Mouse (Mus musculus) cerebellum, adult 2 months (tissue): ENCODE measurements around the gene Gabarap. TPM values are rescaled to one million over a fixed set of nuclear protein-coding genes. Genes with fewer than 3 reads are reported as not detected.

Experiments
- DNase-seq, 2 experiments: peaks; one replicate each; pipeline ENCODE4 v3.0.0; 2021
- H3K27ac ChIP-seq: fragments of 200-500 bp; 2 replicates; pipeline ENCODE4 v1.5.1; 2012; ENCODE audit warnings: low read length, control low read depth, inconsistent platforms; ENCODE audit not compliant: insufficient read depth
- H3K27me3 ChIP-seq: fragments of 200-500 bp; 2 replicates; pipeline ENCODE4 v1.6.1; 2012; ENCODE audit warnings: inconsistent platforms, mild to moderate bottlenecking, low read length, moderate library complexity; ENCODE audit not compliant: control insufficient read depth, insufficient read depth
- H3K4me1 ChIP-seq: fragments of 200-500 bp; 2 replicates; pipeline ENCODE4 v1.6.1; 2011; ENCODE audit warnings: low read length; ENCODE audit not compliant: control insufficient read depth, insufficient read depth
- H3K4me3 ChIP-seq: fragments of 200-500 bp; replicated peaks from 2 replicates; pipeline ENCODE3; 2011; ENCODE audit warnings: mild to moderate bottlenecking, low read depth, low read length, control low read depth; ENCODE audit not compliant: insufficient read depth
- CTCF ChIP-seq: fragments of 200-500 bp; IDR thresholded peaks from 2 replicates; pipeline ENCODE4 v1.5.1; 2011; ENCODE audit warnings: low read depth, mild to moderate bottlenecking, control low read depth, low read length, moderate library complexity, borderline replicate concordance; ENCODE audit not compliant: insufficient read depth
- POLR2A ChIP-seq: fragments of 200-500 bp; IDR thresholded peaks from 2 replicates; pipeline ENCODE4 v1.6.1; 2011; ENCODE audit warnings: low read length, control low read depth, borderline replicate concordance; ENCODE audit not compliant: insufficient read depth
- WGBS: fragments of 180-500 bp; shearing (Covaris S2); methylation state at CpG from one replicate; pipeline ENCODE4 v1.1.7; 2018; 5-methylcytosine and 5-hydroxymethylcytosine counted together
- polyA plus RNA-seq: library from polyadenylated mRNA; depleted of rRNA; stranded (reverse); fragments of >200 nt; gene quantifications from 2 replicates; pipeline ENCODE4 v1.2.3, GENCODE M21; 2012

Gabarap gene
- polyA plus RNA-seq, 1 experiment: 366 TPM

DNA sequence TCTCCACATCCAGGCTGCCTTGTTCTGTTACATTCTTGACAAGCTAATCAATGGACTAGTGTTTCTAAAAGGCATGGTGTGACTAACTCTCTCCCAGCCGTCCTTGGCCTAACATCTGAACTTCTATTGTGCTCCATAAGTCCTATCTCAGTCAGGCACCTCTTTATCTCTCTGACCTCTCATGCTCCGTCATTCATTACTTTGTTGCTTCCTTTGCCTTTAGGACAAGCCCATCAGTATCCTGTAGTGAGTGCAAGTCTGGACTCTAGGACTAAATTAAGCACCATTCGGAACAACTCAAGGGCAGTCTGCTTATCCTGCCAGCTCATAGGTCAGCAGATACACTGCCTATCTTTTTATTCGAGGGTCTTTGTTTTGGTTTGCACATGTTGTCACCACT, 14.7 kb upstream of the Gabarap start:
- H3K27me3 ChIP-seq: no peaks in the 10 kb centered on the region
- no peak overlapping the region for H3K4me3 ChIP-seq
- DNase-seq: no peak
- 80% methylated on average over 4 of the region's 4 CpGs for WGBS
- no peaks in the 10 kb centered on the region for H3K4me1 ChIP-seq
- no peak overlapping the region for H3K27ac ChIP-seq
- TF ChIP-seq CTCF (no peak), POLR2A (no peak)

DNA sequence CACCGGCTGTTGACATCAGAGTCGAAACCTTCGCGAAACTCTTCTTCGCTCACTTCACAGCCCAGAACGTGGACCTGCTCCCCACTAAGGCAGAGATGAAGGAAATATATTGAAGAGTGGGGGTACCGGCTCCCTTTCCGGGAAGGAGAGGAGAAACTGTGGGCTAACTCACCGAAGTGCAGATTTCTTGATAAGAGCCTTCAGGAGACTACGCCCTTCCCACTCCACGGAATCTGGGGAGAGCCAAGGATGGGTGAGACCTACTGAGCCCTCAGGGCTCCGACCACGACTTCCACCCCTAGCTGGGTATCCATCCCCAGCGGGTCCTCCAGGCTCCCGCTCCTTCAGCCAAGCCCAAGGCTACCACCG, 11.1 kb upstream of the Gabarap start:
- peaks cover 3% of the 10 kb centered on the region for H3K4me1 ChIP-seq
- no peaks in the 10 kb centered on the region for H3K27me3 ChIP-seq
- TF ChIP-seq POLR2A: no peak
- no peak for TF ChIP-seq CTCF
- DNase-seq: no peak
- peak overlapping the region; percentile 84 for H3K4me3 ChIP-seq
- H3K27ac ChIP-seq: peak overlapping the region; percentile 81
- WGBS: under 1% methylated on average over 16 of the region's 16 CpGs

DNA sequence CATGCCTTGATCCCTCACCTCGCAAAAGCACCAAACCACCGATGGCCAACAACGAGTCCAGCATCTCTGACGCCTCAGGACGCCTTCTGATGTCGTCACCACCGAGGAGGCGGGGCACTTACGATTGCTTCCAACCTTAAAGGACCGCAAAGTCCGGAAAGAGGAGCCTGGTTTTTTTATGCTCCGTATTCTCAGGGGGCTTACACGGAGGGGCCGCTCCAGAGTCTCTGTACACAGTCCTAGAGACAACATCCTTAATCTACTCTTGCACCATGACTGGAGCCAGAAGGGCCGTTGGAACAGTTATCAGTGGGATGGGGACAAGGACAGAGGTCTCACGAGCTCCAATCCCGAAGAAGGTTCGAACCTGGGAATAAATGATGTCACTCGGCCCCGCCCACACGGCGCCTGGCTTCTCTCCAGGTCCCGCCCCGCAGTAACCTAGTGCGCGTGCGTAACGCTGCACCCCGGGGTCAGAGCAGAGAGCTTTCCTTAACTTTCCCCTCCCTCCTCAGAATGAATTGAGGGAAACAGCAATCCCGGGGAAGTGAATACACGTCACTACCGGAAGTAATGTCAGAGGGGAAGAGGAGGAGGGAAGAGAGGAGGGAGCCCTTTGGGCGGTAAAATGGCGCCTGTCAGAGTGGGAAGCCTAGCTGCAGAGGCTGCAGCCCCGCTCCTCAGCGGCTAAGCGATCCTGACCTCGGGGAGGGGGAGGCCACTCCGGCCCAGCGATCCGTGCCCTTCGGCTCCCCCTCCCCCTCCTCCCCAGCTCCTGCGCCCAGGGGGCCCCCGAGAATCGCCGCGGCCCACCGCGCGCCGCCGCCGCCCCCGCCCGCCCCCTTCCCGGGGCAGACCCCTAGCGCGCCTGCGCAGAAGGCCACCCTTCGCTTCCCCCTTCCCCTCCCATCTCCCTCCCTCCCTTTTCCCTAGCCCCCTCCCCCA, 10.5 kb upstream of the Gabarap start:
- WGBS: under 1% methylated on average over 49 of the region's 60 CpGs
- H3K27me3 ChIP-seq: no peaks in the 10 kb centered on the region
- H3K4me3 ChIP-seq: peak overlapping the region; percentile 84
- H3K27ac ChIP-seq: peak overlapping the region; percentile 81
- DNase-seq: peak; percentile 98 to 100
- TF ChIP-seq POLR2A (peak; percentile 88), CTCF (no peak)
- H3K4me1 ChIP-seq: peaks cover 3% of the 10 kb centered on the region

DNA sequence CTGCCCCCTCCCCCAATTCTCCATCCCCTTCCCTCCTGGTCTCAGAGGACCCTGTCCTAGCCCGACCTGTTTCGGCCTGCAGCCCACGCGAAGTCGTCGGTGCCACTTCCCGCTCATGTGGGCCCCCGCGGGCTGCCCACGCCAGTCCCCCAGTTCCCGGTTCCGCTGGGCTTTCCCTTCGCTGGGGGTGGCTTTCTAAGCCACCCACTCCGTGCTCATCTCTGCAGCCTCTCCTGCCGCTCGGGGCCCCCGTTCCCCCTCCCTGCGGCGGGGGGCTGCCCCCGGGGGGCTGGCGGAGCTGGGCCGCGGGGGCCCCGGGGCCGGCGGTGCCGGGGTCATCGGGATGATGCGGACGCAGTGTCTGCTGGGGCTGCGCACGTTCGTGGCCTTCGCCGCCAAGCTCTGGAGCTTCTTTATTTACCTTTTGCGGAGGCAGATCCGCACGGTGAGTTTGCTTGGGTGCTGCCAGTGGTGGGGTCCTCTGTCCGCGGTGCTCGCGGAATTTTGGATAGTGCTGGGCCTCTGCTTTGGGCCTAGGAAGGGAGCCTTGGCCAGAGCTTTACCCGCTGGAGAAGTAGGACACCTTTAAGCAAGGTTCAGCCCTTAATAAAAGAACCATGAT, 9.7 kb upstream of the Gabarap start, which contains the start of gene Ctdnep1:
Ctdnep1 (plus strand) TSS at position 16 of the 622 bp plus-strand sequence.
- WGBS: under 1% methylated on average over 43 of the region's 43 CpGs
- peak within 1 kb of the TSS; percentile 81 for H3K27ac ChIP-seq
- no peaks in the 10 kb centered on the region for H3K27me3 ChIP-seq
- TF ChIP-seq CTCF (no peak), POLR2A (no peak)
- peak within 1 kb of the TSS; percentile 84 for H3K4me3 ChIP-seq
- H3K4me1 ChIP-seq: peaks cover 3% of the 10 kb centered on the region
- no peak for DNase-seq

DNA sequence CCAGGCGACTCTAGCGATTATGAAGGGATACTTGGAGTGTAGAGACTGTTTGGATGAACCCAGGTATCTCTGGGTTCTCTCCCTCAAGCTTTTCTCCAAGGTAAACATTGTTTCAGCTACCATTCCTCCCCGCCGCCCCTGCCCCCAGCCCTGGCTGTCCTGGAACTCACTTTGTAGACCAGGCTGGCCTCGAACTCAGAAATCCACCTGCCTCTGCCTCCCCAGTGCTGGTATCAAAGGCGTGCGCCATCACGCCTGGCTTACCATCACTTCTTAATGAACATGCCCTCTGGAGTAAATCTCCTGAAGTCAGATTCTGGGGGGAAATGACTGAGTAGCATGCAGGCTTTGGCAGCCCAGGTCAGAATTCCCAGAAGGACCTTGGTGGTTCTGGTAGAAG, 8.7 kb upstream of the Gabarap start, which contains the start of gene Elp5:
Elp5 (minus strand) TSS at position 293 of the 400 bp plus-strand sequence.
- peak within 1 kb of the TSS; percentile 25; the same call in 1 of the 2 replicates for H3K27ac ChIP-seq
- no peaks in the 10 kb centered on the region for H3K27me3 ChIP-seq
- 44% methylated on average over 8 of the region's 8 CpGs for WGBS
- peaks cover 3% of the 10 kb centered on the region for H3K4me1 ChIP-seq
- peak within 1 kb of the TSS; percentile 84 for H3K4me3 ChIP-seq
- no peak for DNase-seq
- no peak for TF ChIP-seq POLR2A
- TF ChIP-seq CTCF: no peak

DNA sequence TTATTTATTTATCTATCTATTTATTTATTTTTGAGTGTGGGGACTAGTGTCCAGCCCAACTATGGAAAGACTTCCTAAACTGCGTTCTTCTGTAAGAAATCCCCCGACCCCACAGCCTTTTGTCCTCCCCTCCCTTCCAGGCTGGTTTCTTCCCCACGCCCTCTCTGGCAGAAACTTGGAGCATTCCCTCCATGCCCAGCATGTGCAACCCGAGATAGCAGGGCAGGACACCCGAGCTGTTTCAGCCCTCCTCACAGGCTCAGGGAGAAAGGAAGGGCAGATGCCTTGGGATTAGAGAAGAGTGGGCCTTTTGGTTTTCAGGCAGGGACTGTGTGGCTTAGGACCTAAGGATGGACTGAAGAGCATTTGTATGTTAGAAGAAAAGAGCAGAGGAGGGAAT, 8.1 kb upstream of the Gabarap start:
- no peak overlapping the region for H3K4me3 ChIP-seq
- peaks cover 3% of the 10 kb centered on the region for H3K4me1 ChIP-seq
- no peak for TF ChIP-seq CTCF
- no peak for TF ChIP-seq POLR2A
- DNase-seq: no peak
- no peaks in the 10 kb centered on the region for H3K27me3 ChIP-seq
- no peak overlapping the region for H3K27ac ChIP-seq
- WGBS: 8% methylated on average over 5 of the region's 5 CpGs

DNA sequence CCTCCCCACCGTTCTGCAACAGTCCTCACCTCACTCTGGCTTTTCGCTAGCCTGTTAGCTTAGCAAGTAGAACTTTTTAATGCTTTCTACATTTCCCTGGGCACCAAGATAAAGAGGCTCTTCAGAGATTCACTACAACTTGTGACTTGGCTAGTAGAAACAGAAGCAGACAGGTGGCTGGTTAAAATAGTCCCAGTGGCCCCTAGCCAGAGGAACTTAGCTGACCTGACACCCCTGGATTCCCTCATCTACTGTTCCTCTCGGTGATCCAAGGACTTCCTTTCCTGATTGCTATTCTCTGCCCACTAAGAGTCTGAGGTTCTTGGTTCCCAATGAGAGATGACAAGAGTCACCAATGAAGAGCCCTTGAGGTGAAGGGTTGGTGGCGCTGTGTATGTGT, 7.6 kb upstream of the Gabarap start:
- DNase-seq: no peak
- Histone ChIP-seq H3K27me3 (no peaks in the 10 kb centered on the region), H3K27ac (no peak overlapping the region), H3K4me1 (peaks cover 3% of the 10 kb centered on the region), H3K4me3 (no peak overlapping the region)
- 70% methylated on average over 4 of the region's 4 CpGs for WGBS
- TF ChIP-seq CTCF (no peak), POLR2A (no peak)

DNA sequence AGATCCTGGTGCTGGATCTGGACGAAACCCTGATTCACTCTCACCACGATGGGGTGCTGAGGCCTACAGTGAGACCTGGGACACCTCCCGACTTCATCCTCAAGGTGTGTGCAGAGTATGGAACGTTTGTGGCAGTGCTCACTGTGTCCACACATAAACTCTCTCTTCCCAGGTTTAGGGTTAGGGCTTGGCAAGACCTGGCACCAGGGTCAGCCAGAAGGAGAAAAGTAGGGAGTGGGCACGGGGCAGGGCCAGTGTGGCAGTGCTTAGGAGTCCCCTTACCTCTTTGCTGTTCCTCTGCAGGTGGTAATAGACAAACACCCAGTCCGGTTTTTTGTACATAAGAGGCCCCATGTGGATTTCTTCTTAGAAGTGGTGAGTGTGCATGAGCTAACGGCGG, 6.5 kb upstream of the Gabarap start:
- Histone ChIP-seq H3K27ac (no peak overlapping the region), H3K4me3 (no peak overlapping the region), H3K27me3 (no peaks in the 10 kb centered on the region), H3K4me1 (peaks cover 3% of the 10 kb centered on the region)
- 84% methylated on average over 8 of the region's 8 CpGs for WGBS
- no peak for DNase-seq
- no peak for TF ChIP-seq POLR2A
- no peak for TF ChIP-seq CTCF

DNA sequence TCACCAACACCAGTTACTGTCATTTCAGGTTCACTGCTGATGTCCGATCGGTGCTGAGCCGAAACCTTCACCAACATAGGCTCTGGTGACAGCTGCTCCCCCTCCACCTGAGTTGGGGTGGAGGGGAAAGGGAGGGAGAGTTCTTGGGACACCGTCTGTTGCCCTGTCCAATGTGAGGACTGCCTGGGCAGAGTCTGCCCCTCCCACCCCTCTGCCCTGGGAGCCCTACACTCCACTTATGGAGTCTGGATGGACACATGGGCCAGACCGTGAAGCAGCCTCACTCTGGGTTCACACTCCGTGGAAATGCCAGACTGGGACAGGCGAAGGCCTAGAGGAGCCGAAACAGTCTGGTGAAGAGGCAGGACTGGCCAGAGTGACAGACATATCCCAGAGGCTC, 994 bp upstream of the Gabarap start:
- no peak overlapping the region for H3K27ac ChIP-seq
- no peak overlapping the region for H3K4me3 ChIP-seq
- 0 out of 2 replicates have a peak, but pooled peaks cover 3% of the 10 kb centered on the region for H3K4me1 ChIP-seq
- TF ChIP-seq POLR2A (no peak), CTCF (no peak)
- H3K27me3 ChIP-seq: no peaks in the 10 kb centered on the region
- no peak for DNase-seq
- 82% methylated on average over 8 of the region's 8 CpGs for WGBS
